Mouse (Mus musculus): Measurements from ENCODE around the gene B4galt3.

- peak; percentile 13; the same call in 1 of the 2 replicates for TF ChIP-seq POLR2A (IDR thresholded peaks at IDR 0.05; ENCODE audit: low read depth, low read length)
- TF ChIP-seq CTCF (IDR thresholded peaks at IDR 0.05; ENCODE audit: extremely low read depth, insufficient read length, insufficient replicate concordance, low read depth, low read length), result no peak
These were observed 10.9 kb downstream of the B4galt3 start, which contains the start of gene Ppox for GRCm38 (mm10) chr1:171280916-171281527.
